Mouse (Mus musculus): ENCODE data around the gene Wdr31. TPM values are rescaled to one million over a fixed set of nuclear protein-coding genes. Genes with fewer than 3 reads are reported as not detected.

The Wdr31 gene
- polyA plus RNA-seq, 1 experiment from 2014 or later: 17.3 TPM

- Histone ChIP-seq H3K36me3 (ENCODE audit: control insufficient read depth, insufficient read depth, low read length) (peaks cover 15% of the 10 kb centered on the region; the same call in 1 of the 2 replicates), H3K27ac (ENCODE audit: low read length) (peak overlapping the region; percentile 65), H3K4me3 (ENCODE audit: low read depth, low read length) (peak overlapping the region; percentile 77), H3K4me1 (ENCODE audit: control insufficient read depth, insufficient read depth, low read length) (peaks cover 8% of the 10 kb centered on the region; the same call in 1 of the 2 replicates), H3K4me2 (ENCODE audit: low read length) (peak overlapping the region; percentile 78), H3K27me3 (ENCODE audit: control insufficient read depth, insufficient read depth, low read depth, low read length) (no peaks in the 10 kb centered on the region), H3K9me3 (replicated peaks; ENCODE audit: control insufficient read depth, low read length, poor library complexity, severe bottlenecking) (no peaks in the 10 kb centered on the region), H3K9ac (ENCODE audit: low read depth, low read length) (peak overlapping the region; percentile 83)
- WGBS: 1% methylated on average over 38 of the region's 38 CpGs
- ATAC-seq: peak; percentile 96
Measured at GRCm38 (mm10) chr4:62501964-62502732, 31.5 kb upstream of the Wdr31 start.

GRCm38 (mm10) chr4:62501534-62501933 is 30.8 kb upstream of the Wdr31 start:
- peaks cover 8% of the 10 kb centered on the region; the same call in 1 of the 2 replicates for H3K4me1 ChIP-seq (ENCODE audit: control insufficient read depth, insufficient read depth, low read length)
- H3K9me3 ChIP-seq (replicated peaks; ENCODE audit: control insufficient read depth, low read length, poor library complexity, severe bottlenecking): no peaks in the 10 kb centered on the region
- peak overlapping the region; percentile 77 for H3K4me3 ChIP-seq (ENCODE audit: low read depth, low read length)
- H3K9ac ChIP-seq (ENCODE audit: low read depth, low read length): peak overlapping the region; percentile 83
- peak; percentile 44 for ATAC-seq
- WGBS: 1% methylated on average over 7 of the region's 7 CpGs
- H3K4me2 ChIP-seq (ENCODE audit: low read length): peak overlapping the region; percentile 78
- H3K27me3 ChIP-seq (ENCODE audit: control insufficient read depth, insufficient read depth, low read depth, low read length): no peaks in the 10 kb centered on the region
- peaks cover 15% of the 10 kb centered on the region; the same call in 1 of the 2 replicates for H3K36me3 ChIP-seq (ENCODE audit: control insufficient read depth, insufficient read depth, low read length)
- H3K27ac ChIP-seq (ENCODE audit: low read length): peak overlapping the region; percentile 62

GRCm38 (mm10) chr4:62500799-62501198 is 30.1 kb upstream of the Wdr31 start:
- WGBS: 95% methylated on average over 4 of the region's 4 CpGs
- no peak overlapping the region for H3K4me2 ChIP-seq (ENCODE audit: low read length)
- H3K4me3 ChIP-seq (ENCODE audit: low read depth, low read length): no peak overlapping the region
- no peaks in the 10 kb centered on the region for H3K9me3 ChIP-seq (replicated peaks; ENCODE audit: control insufficient read depth, low read length, poor library complexity, severe bottlenecking)
- H3K9ac ChIP-seq (ENCODE audit: low read depth, low read length): no peak overlapping the region
- H3K27me3 ChIP-seq (ENCODE audit: control insufficient read depth, insufficient read depth, low read depth, low read length): no peaks in the 10 kb centered on the region
- H3K36me3 ChIP-seq (ENCODE audit: control insufficient read depth, insufficient read depth, low read length): peaks cover 15% of the 10 kb centered on the region; the same call in 1 of the 2 replicates
- no peak for ATAC-seq
- H3K4me1 ChIP-seq (ENCODE audit: control insufficient read depth, insufficient read depth, low read length): peaks cover 8% of the 10 kb centered on the region; the same call in 1 of the 2 replicates
- H3K27ac ChIP-seq (ENCODE audit: low read length): no peak overlapping the region

GRCm38 (mm10) chr4:62496815-62497214 is 26.1 kb upstream of the Wdr31 start:
- no peaks in the 10 kb centered on the region for H3K27me3 ChIP-seq (ENCODE audit: control insufficient read depth, insufficient read depth, low read depth, low read length)
- no peak overlapping the region for H3K9ac ChIP-seq (ENCODE audit: low read depth, low read length)
- H3K4me1 ChIP-seq (ENCODE audit: control insufficient read depth, insufficient read depth, low read length): 0 out of 2 replicates have a peak, but pooled peaks cover 8% of the 10 kb centered on the region
- H3K27ac ChIP-seq (ENCODE audit: low read length): no peak overlapping the region
- H3K36me3 ChIP-seq (ENCODE audit: control insufficient read depth, insufficient read depth, low read length): peaks cover 15% of the 10 kb centered on the region; the same call in 1 of the 2 replicates
- H3K4me3 ChIP-seq (ENCODE audit: low read depth, low read length): no peak overlapping the region
- no peak overlapping the region for H3K4me2 ChIP-seq (ENCODE audit: low read length)
- no peaks in the 10 kb centered on the region for H3K9me3 ChIP-seq (replicated peaks; ENCODE audit: control insufficient read depth, low read length, poor library complexity, severe bottlenecking)
- no peak for ATAC-seq
- 68% methylated on average over 8 of the region's 8 CpGs for WGBS

- ATAC-seq: no peak
- Histone ChIP-seq H3K27me3 (ENCODE audit: control insufficient read depth, insufficient read depth, low read depth, low read length) (no peaks in the 10 kb centered on the region), H3K36me3 (ENCODE audit: control insufficient read depth, insufficient read depth, low read length) (peaks cover 15% of the 10 kb centered on the region; the same call in 1 of the 2 replicates), H3K9ac (ENCODE audit: low read depth, low read length) (no peak overlapping the region), H3K4me1 (ENCODE audit: control insufficient read depth, insufficient read depth, low read length) (0 out of 2 replicates have a peak, but pooled peaks cover 4% of the 10 kb centered on the region), H3K4me2 (ENCODE audit: low read length) (no peak overlapping the region), H3K4me3 (ENCODE audit: low read depth, low read length) (no peak overlapping the region), H3K27ac (ENCODE audit: low read length) (no peak overlapping the region), H3K9me3 (replicated peaks; ENCODE audit: control insufficient read depth, low read length, poor library complexity, severe bottlenecking) (no peaks in the 10 kb centered on the region)
- WGBS: 78% methylated on average over 8 of the region's 8 CpGs
Measured at GRCm38 (mm10) chr4:62495946-62496345, 25.2 kb upstream of the Wdr31 start.

- Histone ChIP-seq H3K4me2 (ENCODE audit: low read length) (no peak overlapping the region), H3K4me1 (ENCODE audit: control insufficient read depth, insufficient read depth, low read length) (no peaks in the 10 kb centered on the region), H3K36me3 (ENCODE audit: control insufficient read depth, insufficient read depth, low read length) (peaks cover 12% of the 10 kb centered on the region; the same call in 1 of the 2 replicates), H3K4me3 (ENCODE audit: low read depth, low read length) (no peak overlapping the region), H3K9me3 (replicated peaks; ENCODE audit: control insufficient read depth, low read length, poor library complexity, severe bottlenecking) (no peaks in the 10 kb centered on the region), H3K27ac (ENCODE audit: low read length) (no peak overlapping the region), H3K27me3 (ENCODE audit: control insufficient read depth, insufficient read depth, low read depth, low read length) (no peaks in the 10 kb centered on the region), H3K9ac (ENCODE audit: low read depth, low read length) (no peak overlapping the region)
- WGBS: 72% methylated on average over 9 of the region's 9 CpGs
- ATAC-seq: no peak
Measured at GRCm38 (mm10) chr4:62494230-62494629, 23.5 kb upstream of the Wdr31 start.

- Histone ChIP-seq H3K4me1 (ENCODE audit: control insufficient read depth, insufficient read depth, low read length) (no peaks in the 10 kb centered on the region), H3K4me2 (ENCODE audit: low read length) (no peak overlapping the region), H3K4me3 (ENCODE audit: low read depth, low read length) (no peak overlapping the region), H3K9ac (ENCODE audit: low read depth, low read length) (no peak overlapping the region), H3K27ac (ENCODE audit: low read length) (no peak overlapping the region), H3K36me3 (ENCODE audit: control insufficient read depth, insufficient read depth, low read length) (0 out of 2 replicates have a peak, but pooled peaks cover under 1% of the 10 kb centered on the region), H3K27me3 (ENCODE audit: control insufficient read depth, insufficient read depth, low read depth, low read length) (no peaks in the 10 kb centered on the region), H3K9me3 (replicated peaks; ENCODE audit: control insufficient read depth, low read length, poor library complexity, severe bottlenecking) (no peaks in the 10 kb centered on the region)
- WGBS: 84% methylated on average over 2 of the region's 2 CpGs
- ATAC-seq: no peak
Measured at GRCm38 (mm10) chr4:62492682-62493081, 22.0 kb upstream of the Wdr31 start.

- Histone ChIP-seq H3K27me3 (ENCODE audit: control insufficient read depth, insufficient read depth, low read depth, low read length) (no peaks in the 10 kb centered on the region), H3K9me3 (replicated peaks; ENCODE audit: control insufficient read depth, low read length, poor library complexity, severe bottlenecking) (no peaks in the 10 kb centered on the region), H3K4me2 (ENCODE audit: low read length) (no peak overlapping the region), H3K4me1 (ENCODE audit: control insufficient read depth, insufficient read depth, low read length) (no peaks in the 10 kb centered on the region), H3K9ac (ENCODE audit: low read depth, low read length) (no peak overlapping the region), H3K4me3 (ENCODE audit: low read depth, low read length) (no peak overlapping the region), H3K36me3 (ENCODE audit: control insufficient read depth, insufficient read depth, low read length) (no peaks in the 10 kb centered on the region), H3K27ac (ENCODE audit: low read length) (no peak overlapping the region)
- ATAC-seq: no peak
- 77% methylated on average over 2 of the region's 2 CpGs for WGBS
Measured at GRCm38 (mm10) chr4:62487914-62488313, 17.2 kb upstream of the Wdr31 start.

GRCm38 (mm10) chr4:62487172-62487571 is 16.5 kb upstream of the Wdr31 start:
- Histone ChIP-seq H3K9ac (ENCODE audit: low read depth, low read length) (no peak overlapping the region), H3K4me3 (ENCODE audit: low read depth, low read length) (no peak overlapping the region), H3K36me3 (ENCODE audit: control insufficient read depth, insufficient read depth, low read length) (no peaks in the 10 kb centered on the region), H3K4me2 (ENCODE audit: low read length) (no peak overlapping the region), H3K27me3 (ENCODE audit: control insufficient read depth, insufficient read depth, low read depth, low read length) (no peaks in the 10 kb centered on the region; the same call in 1 of the 2 replicates), H3K4me1 (ENCODE audit: control insufficient read depth, insufficient read depth, low read length) (no peaks in the 10 kb centered on the region), H3K27ac (ENCODE audit: low read length) (no peak overlapping the region), H3K9me3 (replicated peaks; ENCODE audit: control insufficient read depth, low read length, poor library complexity, severe bottlenecking) (no peaks in the 10 kb centered on the region)
- no peak for ATAC-seq
- 93% methylated on average over 5 of the region's 5 CpGs for WGBS
